Mouse (Mus musculus) brain, embryonic 18.5 days (tissue): ENCODE measurements around the gene Omt2b.
"Not testable (repeated sequence)": the region's sequence is repeated elsewhere in the genome, so short reads cannot be mapped to it uniquely, and the experiment has no call there.

Experiments
- DNase-seq: peaks from one replicate; pipeline ENCODE4 v3.0.0-alpha.2; 2012; ENCODE audit warnings: low read depth, low spot score

Omt2b gene

GRCm38 (mm10) chr9:78351504-78352220 lies 24.3 kb downstream of the Omt2b start:
- DNase-seq: no peak

GRCm38 (mm10) chr9:78354665-78355578 lies 27.5 kb downstream of the Omt2b start:
- DNase-seq: no peak

- no peak for DNase-seq
Observed at GRCm38 (mm10) chr9:78355611-78356010, 28.2 kb downstream of the Omt2b start, which contains the start of gene Gsta2. Gsta2 (minus strand) TSS chr9:78355788.

- DNase-seq: no peak
Observed at GRCm38 (mm10) chr9:78358053-78358452, 30.7 kb downstream of the Omt2b start.

GRCm38 (mm10) chr9:78359750-78360483 lies 32.5 kb downstream of the Omt2b start:
- no peak for DNase-seq

GRCm38 (mm10) chr9:78360484-78360872 lies 33.1 kb downstream of the Omt2b start:
- DNase-seq: no peak

GRCm38 (mm10) chr9:78363374-78363773 lies 36.0 kb downstream of the Omt2b start:
- DNase-seq: no peak

GRCm38 (mm10) chr9:78364701-78365100 lies 37.3 kb downstream of the Omt2b start:
- no peak for DNase-seq

- no peak for DNase-seq
Observed at GRCm38 (mm10) chr9:78365850-78366544, 38.6 kb downstream of the Omt2b start.

GRCm38 (mm10) chr9:78367959-78368358 lies 40.6 kb downstream of the Omt2b start, which contains the start of gene Dppa5a:
Dppa5a (minus strand) TSS chr9:78368177.
- DNase-seq: not testable (repeated sequence)

GRCm38 (mm10) chr9:78368671-78369293 lies 41.4 kb downstream of the Omt2b start:
- DNase-seq: no peak

GRCm38 (mm10) chr9:78369349-78369748 lies 42.0 kb downstream of the Omt2b start:
- no peak for DNase-seq

- DNase-seq: no peak
Observed at GRCm38 (mm10) chr9:78369786-78370185, 42.4 kb downstream of the Omt2b start.

GRCm38 (mm10) chr9:78371441-78371840 lies 44.1 kb downstream of the Omt2b start:
- DNase-seq: no peak

- DNase-seq: no peak
Observed at GRCm38 (mm10) chr9:78372827-78373504, 45.6 kb downstream of the Omt2b start.

GRCm38 (mm10) chr9:78374397-78374796 lies 47.0 kb downstream of the Omt2b start:
- DNase-seq: no peak

GRCm38 (mm10) chr9:78374885-78375389 lies 47.5 kb downstream of the Omt2b start:
- DNase-seq: no peak

- no peak for DNase-seq
Observed at GRCm38 (mm10) chr9:78375486-78375885, 48.1 kb downstream of the Omt2b start.

GRCm38 (mm10) chr9:78377546-78377945 lies 50.2 kb downstream of the Omt2b start:
- no peak for DNase-seq
